Mouse (Mus musculus): ENCODE data around the gene Dnah5. TPM values are rescaled to one million over a fixed set of nuclear protein-coding genes. Genes with fewer than 3 reads are reported as not detected.
A peak's percentile ranks its signal among the peaks of the same experiment; 100 is the strongest.

Dnah5 gene
- polyA plus RNA-seq, 1 experiment from 2014 or later: 0.01 TPM

DNA sequence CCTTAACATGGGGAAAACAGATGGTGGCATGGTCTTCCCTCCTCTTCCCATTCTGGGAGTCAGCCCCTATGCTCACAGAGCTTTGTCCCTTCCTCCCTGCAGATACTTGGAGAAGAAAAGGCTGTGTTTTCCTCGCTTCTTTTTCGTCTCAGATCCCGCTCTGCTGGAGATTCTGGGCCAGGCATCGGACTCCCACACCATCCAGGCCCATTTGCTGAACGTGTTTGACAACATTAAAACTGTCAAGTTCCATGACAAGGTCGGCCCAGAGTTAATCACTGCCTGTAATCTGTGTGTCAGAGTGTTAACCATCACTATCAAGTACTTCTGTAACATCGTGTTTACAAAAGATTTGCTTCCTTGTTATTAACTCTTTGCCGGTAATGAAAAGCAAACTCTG, 103.6 kb downstream of the Dnah5 start:
- Histone ChIP-seq H3K9ac (no peak overlapping the region), H3K9me3 (ENCODE audit: low read depth, low read length) (no peaks in the 10 kb centered on the region), H3K4me1 (ENCODE audit: insufficient read depth) (no peaks in the 10 kb centered on the region), H3K27me3 (ENCODE audit: insufficient read depth, low read length) (no peaks in the 10 kb centered on the region), H3K27ac (ENCODE audit: low read depth) (no peak overlapping the region), H3K4me3 (ENCODE audit: low read depth, low read length) (no peak overlapping the region), H3K36me3 (ENCODE audit: insufficient read depth) (no peaks in the 10 kb centered on the region), H3K4me2 (no peak overlapping the region)
- WGBS: 22% methylated on average over 8 of the region's 8 CpGs
- DNase-seq (peak; percentile 51), ATAC-seq (ENCODE audit: insufficient read depth) (peak; percentile 69; the same call in 1 of the 2 replicates)
- no peak for TF ChIP-seq CTCF (IDR thresholded peaks at IDR 0.05; ENCODE audit: low read depth)

DNA sequence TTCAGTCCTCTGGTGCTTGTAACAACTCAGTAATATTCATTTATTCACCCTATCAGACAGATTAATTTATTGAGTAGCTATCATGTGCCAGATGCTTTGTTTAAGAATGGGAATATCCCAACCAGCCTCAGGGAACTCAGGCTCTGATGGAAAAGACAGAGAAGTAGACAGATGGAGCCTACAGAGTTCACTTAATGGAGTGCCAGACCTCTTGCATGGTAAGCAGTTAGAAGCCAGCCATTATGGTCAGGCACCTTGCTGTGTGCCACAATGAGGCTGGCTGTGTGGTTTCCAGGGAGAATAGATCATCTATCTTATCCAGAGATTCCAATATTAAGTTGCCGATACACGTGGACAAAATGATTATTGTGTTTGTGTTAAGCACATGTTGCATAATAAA, 104.3 kb downstream of the Dnah5 start:
- H3K9me3 ChIP-seq (ENCODE audit: low read depth, low read length): no peaks in the 10 kb centered on the region
- TF ChIP-seq CTCF (IDR thresholded peaks at IDR 0.05; ENCODE audit: low read depth): no peak
- H3K4me3 ChIP-seq (ENCODE audit: low read depth, low read length): no peak overlapping the region
- WGBS: 65% methylated on average over 2 of the region's 2 CpGs
- H3K9ac ChIP-seq: no peak overlapping the region
- H3K4me1 ChIP-seq (ENCODE audit: insufficient read depth): no peaks in the 10 kb centered on the region
- H3K27ac ChIP-seq (ENCODE audit: low read depth): no peak overlapping the region
- DNase-seq (no peak), ATAC-seq (ENCODE audit: insufficient read depth) (no peak)
- H3K4me2 ChIP-seq: no peak overlapping the region
- no peaks in the 10 kb centered on the region for H3K27me3 ChIP-seq (ENCODE audit: insufficient read depth, low read length)
- H3K36me3 ChIP-seq (ENCODE audit: insufficient read depth): no peaks in the 10 kb centered on the region

DNA sequence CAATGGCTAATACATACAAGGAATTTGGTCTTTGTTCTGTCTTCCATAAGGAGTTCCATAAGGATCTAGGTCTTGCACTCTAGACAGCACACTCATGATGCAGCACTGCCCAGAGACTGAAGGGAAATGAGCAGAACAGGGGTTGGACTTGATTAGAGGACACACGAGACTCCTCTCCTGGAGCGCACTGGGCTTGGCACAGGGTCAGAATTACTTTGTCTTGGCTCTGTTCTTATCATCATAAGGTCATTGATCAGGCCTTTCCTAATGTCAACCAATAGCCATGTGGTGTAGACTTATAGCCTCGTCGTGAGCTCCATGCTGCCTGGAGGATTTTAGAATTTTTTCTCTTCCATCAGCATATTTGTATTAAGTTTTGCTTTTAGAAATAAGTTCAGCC, 107.0 kb downstream of the Dnah5 start:
- WGBS: 54% methylated on average over 4 of the region's 4 CpGs
- no peak for TF ChIP-seq CTCF (IDR thresholded peaks at IDR 0.05; ENCODE audit: low read depth)
- Histone ChIP-seq H3K9ac (no peak overlapping the region), H3K4me1 (ENCODE audit: insufficient read depth) (no peaks in the 10 kb centered on the region), H3K4me3 (ENCODE audit: low read depth, low read length) (no peak overlapping the region), H3K4me2 (no peak overlapping the region), H3K27me3 (ENCODE audit: insufficient read depth, low read length) (no peaks in the 10 kb centered on the region), H3K36me3 (ENCODE audit: insufficient read depth) (no peaks in the 10 kb centered on the region), H3K9me3 (ENCODE audit: low read depth, low read length) (no peaks in the 10 kb centered on the region), H3K27ac (ENCODE audit: low read depth) (no peak overlapping the region)
- no peak for DNase-seq
- no peak for ATAC-seq (ENCODE audit: insufficient read depth)

DNA sequence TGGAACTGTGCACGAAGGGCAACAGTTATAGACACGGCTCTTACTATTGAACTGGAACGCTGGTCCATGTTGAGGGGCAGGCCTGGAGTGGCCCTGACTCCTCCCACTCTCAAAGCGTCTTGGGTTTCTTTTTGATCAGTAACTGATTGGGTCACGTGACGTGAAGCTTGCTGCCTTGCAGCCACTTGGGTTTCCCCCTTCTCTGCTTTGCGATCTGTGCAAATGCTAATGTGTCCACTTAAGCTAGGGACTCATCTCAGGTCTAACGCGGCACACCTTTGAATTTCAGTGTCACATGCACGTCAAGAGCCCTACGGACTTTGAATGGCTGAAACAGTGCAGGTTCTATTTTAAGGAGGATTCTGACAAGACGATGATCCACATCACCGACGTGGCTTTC, 109.9 kb downstream of the Dnah5 start:
- Histone ChIP-seq H3K4me1 (ENCODE audit: insufficient read depth) (no peaks in the 10 kb centered on the region), H3K4me2 (no peak overlapping the region), H3K36me3 (ENCODE audit: insufficient read depth) (no peaks in the 10 kb centered on the region), H3K9ac (no peak overlapping the region), H3K27me3 (ENCODE audit: insufficient read depth, low read length) (no peaks in the 10 kb centered on the region), H3K27ac (ENCODE audit: low read depth) (no peak overlapping the region), H3K4me3 (ENCODE audit: low read depth, low read length) (no peak overlapping the region), H3K9me3 (ENCODE audit: low read depth, low read length) (no peaks in the 10 kb centered on the region)
- 59% methylated on average over 14 of the region's 14 CpGs for WGBS
- DNase-seq (no peak), ATAC-seq (ENCODE audit: insufficient read depth) (no peak)
- no peak for TF ChIP-seq CTCF (IDR thresholded peaks at IDR 0.05; ENCODE audit: low read depth)

DNA sequence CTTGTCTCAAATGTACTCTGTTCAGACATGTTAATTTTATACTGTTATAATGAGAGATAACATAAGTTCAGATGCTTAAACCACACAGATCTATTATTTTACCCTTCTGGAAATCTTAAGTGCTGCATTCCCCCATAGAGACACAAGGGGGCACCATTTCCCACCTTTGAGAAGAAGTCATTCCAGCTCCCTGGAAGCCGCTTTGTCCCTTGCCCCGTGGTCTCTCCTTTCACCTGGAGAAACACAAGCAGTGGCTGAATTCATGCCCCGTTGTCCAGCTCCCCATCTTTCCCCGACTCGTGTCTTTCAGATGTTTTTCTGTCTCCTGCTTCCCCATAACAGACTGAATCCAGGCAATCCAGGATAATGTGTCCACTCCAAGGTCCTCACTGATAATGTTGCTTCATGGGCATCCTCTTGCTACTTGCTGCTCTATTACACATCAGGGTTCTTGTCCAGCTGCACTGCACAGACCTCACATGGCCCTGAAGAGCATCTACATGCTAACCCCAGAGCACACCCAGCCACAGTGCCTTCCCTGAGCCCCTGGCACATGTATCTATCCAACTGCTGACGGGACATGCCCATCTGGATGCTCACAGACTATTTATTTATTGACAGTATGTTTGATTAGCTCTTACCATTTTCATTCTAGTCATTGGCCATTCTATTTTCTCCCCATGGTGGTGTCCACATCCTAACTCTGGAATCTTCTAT, 112.4 kb downstream of the Dnah5 start:
- peak; percentile 28; the same call in 1 of the 2 replicates for ATAC-seq (ENCODE audit: insufficient read depth)
- no peaks in the 10 kb centered on the region for H3K9me3 ChIP-seq (ENCODE audit: low read depth, low read length)
- no peak overlapping the region for H3K27ac ChIP-seq (ENCODE audit: low read depth)
- H3K36me3 ChIP-seq (ENCODE audit: insufficient read depth): no peaks in the 10 kb centered on the region
- H3K4me1 ChIP-seq (ENCODE audit: insufficient read depth): no peaks in the 10 kb centered on the region
- peak; percentile 78 for DNase-seq
- no peaks in the 10 kb centered on the region for H3K27me3 ChIP-seq (ENCODE audit: insufficient read depth, low read length)
- peak; percentile 77 for TF ChIP-seq CTCF (IDR thresholded peaks at IDR 0.05; ENCODE audit: low read depth)
- no peak overlapping the region for H3K9ac ChIP-seq
- 31% methylated on average over 6 of the region's 6 CpGs for WGBS
- no peak overlapping the region for H3K4me3 ChIP-seq (ENCODE audit: low read depth, low read length)
- H3K4me2 ChIP-seq: no peak overlapping the region

DNA sequence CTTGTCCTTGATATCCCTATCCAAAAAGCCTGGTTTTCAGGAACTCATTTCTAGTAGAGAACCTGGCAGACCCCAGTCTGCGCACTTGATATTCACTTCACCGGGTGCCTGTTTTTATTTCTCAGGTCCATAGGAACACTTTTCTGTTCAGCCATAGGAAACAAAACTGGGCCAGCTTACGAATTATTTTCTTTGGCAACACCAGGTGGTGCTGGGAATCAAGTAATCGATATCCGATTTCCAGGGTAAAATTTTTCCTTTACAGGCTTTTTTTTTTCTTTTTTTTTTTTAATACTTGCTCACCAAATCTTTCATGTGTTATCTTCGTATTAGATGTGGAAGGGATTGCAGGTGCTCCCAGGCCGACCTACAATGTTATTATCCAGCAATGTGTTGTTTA, 119.0 kb downstream of the Dnah5 start:
- no peaks in the 10 kb centered on the region for H3K9me3 ChIP-seq (ENCODE audit: low read depth, low read length)

DNA sequence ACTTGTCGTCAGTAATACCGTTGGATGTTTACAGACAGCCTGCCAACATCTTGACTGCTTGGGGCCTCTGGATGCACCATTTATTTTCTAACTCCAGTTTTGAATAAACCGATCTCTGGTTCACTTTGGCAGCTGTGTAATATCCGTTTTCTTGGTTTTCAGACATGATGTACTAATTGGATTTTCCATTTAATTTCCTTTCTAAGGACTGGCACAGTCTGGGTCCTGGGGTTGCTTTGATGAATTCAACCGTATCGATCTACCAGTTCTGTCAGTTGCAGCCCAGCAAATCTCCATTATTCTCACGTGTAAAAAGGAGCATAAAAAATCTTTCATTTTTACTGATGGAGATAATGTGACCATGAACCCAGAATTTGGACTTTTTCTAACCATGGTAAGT, 123.4 kb downstream of the Dnah5 start:
- Histone ChIP-seq H3K4me3 (ENCODE audit: low read depth, low read length) (no peak overlapping the region), H3K4me2 (no peak overlapping the region), H3K9me3 (ENCODE audit: low read depth, low read length) (no peaks in the 10 kb centered on the region), H3K4me1 (ENCODE audit: insufficient read depth) (no peaks in the 10 kb centered on the region), H3K27me3 (ENCODE audit: insufficient read depth, low read length) (no peaks in the 10 kb centered on the region), H3K27ac (ENCODE audit: low read depth) (no peak overlapping the region), H3K9ac (no peak overlapping the region), H3K36me3 (ENCODE audit: insufficient read depth) (no peaks in the 10 kb centered on the region)
- DNase-seq (no peak), ATAC-seq (ENCODE audit: insufficient read depth) (no peak)
- no peak for TF ChIP-seq CTCF (IDR thresholded peaks at IDR 0.05; ENCODE audit: low read depth)
- WGBS: 50% methylated on average over 7 of the region's 7 CpGs

More for the DNA sequence above, 119.0 kb downstream of the Dnah5 start:
- no peaks in the 10 kb centered on the region for H3K27me3 ChIP-seq (ENCODE audit: insufficient read depth, low read length)
- ATAC-seq (ENCODE audit: insufficient read depth) (no peak), DNase-seq (no peak)
- no peak overlapping the region for H3K27ac ChIP-seq (ENCODE audit: low read depth)
- H3K4me2 ChIP-seq: no peak overlapping the region
- 81% methylated on average over 7 of the region's 7 CpGs for WGBS
- no peak overlapping the region for H3K4me3 ChIP-seq (ENCODE audit: low read depth, low read length)
- H3K4me1 ChIP-seq (ENCODE audit: insufficient read depth): no peaks in the 10 kb centered on the region
- no peaks in the 10 kb centered on the region for H3K36me3 ChIP-seq (ENCODE audit: insufficient read depth)
- TF ChIP-seq CTCF (IDR thresholded peaks at IDR 0.05; ENCODE audit: low read depth): no peak
- H3K9ac ChIP-seq: no peak overlapping the region
